Mouse (Mus musculus): ENCODE data around the gene A230050P20Rik.

GRCm38 (mm10) chr9:20850179-20850578, 18.3 kb upstream of the A230050P20Rik start:
- TF ChIP-seq CTCF (IDR thresholded peaks at IDR 0.05; ENCODE audit: control insufficient read depth, insufficient read depth, insufficient read length), result no peak
- TF ChIP-seq MAX (IDR thresholded peaks at IDR 0.05), result no peak
- no peak for TF ChIP-seq FOSL1 (IDR thresholded peaks at IDR 0.05; ENCODE audit: insufficient read depth, low read length, poor library complexity, severe bottlenecking)
- TF ChIP-seq CEBPB (IDR thresholded peaks at IDR 0.05; ENCODE audit: low read depth), result no peak

Data from C2C12 (cell line).